Mouse (Mus musculus) limb, embryonic 11.5 days (tissue): ENCODE measurements around the gene Gpd1. TPM values are rescaled to one million over a fixed set of nuclear protein-coding genes. Genes with fewer than 3 reads are reported as not detected.
"Not testable (repeated sequence)": the region's sequence is repeated elsewhere in the genome, so short reads cannot be mapped to it uniquely, and the experiment has no call there.

Source experiments
- ATAC-seq: fragments of 200-750 bp; cut with Nextera tagmentation; 2 replicates; pipeline ENCODE4 v1.8.0; 2017; ENCODE audit warnings: low read depth; ENCODE audit not compliant: insufficient number of reproducible peaks, low FRiP score, low TSS enrichment
- DNase-seq: peaks from one replicate; pipeline ENCODE4 v3.0.0-alpha.2; 2015; ENCODE audit warnings: low spot score
- H3K27ac ChIP-seq: fragments of 300-500 bp; sonication (generic); replicated peaks from 2 replicates; pipeline ENCODE4 v1.5.1; 2014; ENCODE audit warnings: low read depth, mild to moderate bottlenecking, low read length
- H3K27me3 ChIP-seq: fragments of 300-500 bp; sonication (generic); 2 replicates; pipeline ENCODE4 v1.6.1; 2014; ENCODE audit warnings: mild to moderate bottlenecking, low read length, mixed read lengths; ENCODE audit not compliant: control insufficient read depth, insufficient read depth
- H3K36me3 ChIP-seq: fragments of 300-500 bp; sonication (generic); 2 replicates; pipeline ENCODE4 v1.6.1; 2014; ENCODE audit warnings: mild to moderate bottlenecking, low read length, moderate library complexity, mixed read lengths; ENCODE audit not compliant: control insufficient read depth, insufficient read depth
- H3K4me1 ChIP-seq: fragments of 300-500 bp; sonication (generic); 2 replicates; pipeline ENCODE4 v1.6.1; 2014; ENCODE audit warnings: low read length, mixed read lengths; ENCODE audit not compliant: control insufficient read depth, insufficient read depth
- H3K4me2 ChIP-seq: fragments of 300-500 bp; sonication (generic); 2 replicates; pipeline ENCODE4 v1.6.1; 2014; ENCODE audit warnings: low read depth, mild to moderate bottlenecking, moderate library complexity; ENCODE audit not compliant: severe bottlenecking
- H3K4me3 ChIP-seq: fragments of 300-500 bp; sonication (generic); 2 replicates; pipeline ENCODE4 v1.5.1; 2014; ENCODE audit warnings: low read depth, low read length
- H3K9ac ChIP-seq: fragments of 300-500 bp; sonication (generic); 2 replicates; pipeline ENCODE4 v1.6.1; 2014; ENCODE audit warnings: mild to moderate bottlenecking, low read length
- H3K9me3 ChIP-seq: fragments of 300-500 bp; sonication (generic); 2 replicates; pipeline ENCODE4 v1.6.1; 2016; ENCODE audit warnings: low read length; ENCODE audit not compliant: control insufficient read depth
- WGBS: fragments of 180-500 bp; shearing (Covaris S2); extraction: QIAGEN DNeasy Blood & Tissue Kit; methylation state at CpG from one replicate; pipeline ENCODE4 v1.1.7; 2014; 5-methylcytosine and 5-hydroxymethylcytosine counted together
- polyA plus RNA-seq: library from polyadenylated mRNA; unstranded; fragments of >200 nt; fragmentation: Nextera tagmentation; extraction: Ambion mirVana; gene quantifications from 2 replicates; pipeline ENCODE4 v1.2.1, GENCODE M21; 2014

The Gpd1 gene
- polyA plus RNA-seq, 1 experiment from 2014 or later: 0.27 TPM

DNA sequence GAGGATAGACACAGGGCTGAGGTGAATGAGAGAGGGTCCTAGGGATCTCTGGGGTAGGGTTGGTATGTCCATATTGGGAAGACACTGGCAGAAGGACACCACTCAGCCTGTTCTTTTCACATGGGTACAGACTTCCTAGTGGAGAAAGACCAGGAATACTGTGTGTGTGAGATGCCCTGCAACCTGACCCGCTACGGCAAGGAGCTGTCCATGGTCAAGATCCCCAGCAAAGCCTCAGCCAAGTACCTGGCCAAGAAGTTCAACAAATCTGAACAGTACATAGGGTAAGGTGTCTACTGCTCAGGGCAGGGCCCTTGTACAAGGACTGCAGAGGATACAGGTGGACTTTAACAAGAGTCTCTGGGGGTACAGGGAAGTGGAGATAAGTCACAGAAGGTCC is 20.0 kb upstream of the Gpd1 start:
- no peak overlapping the region for H3K4me3 ChIP-seq
- no peaks in the 10 kb centered on the region for H3K36me3 ChIP-seq
- H3K9ac ChIP-seq: no peak overlapping the region
- H3K4me1 ChIP-seq: 0 out of 2 replicates have a peak, but pooled peaks cover 3% of the 10 kb centered on the region
- no peak overlapping the region for H3K4me2 ChIP-seq
- peaks cover 4% of the 10 kb centered on the region; the same call in 1 of the 2 replicates for H3K27me3 ChIP-seq
- H3K9me3 ChIP-seq: no peaks in the 10 kb centered on the region
- WGBS: 29% methylated on average over 2 of the region's 2 CpGs
- peak; percentile 51 for DNase-seq
- no peak for ATAC-seq
- H3K27ac ChIP-seq: no peak overlapping the region

DNA sequence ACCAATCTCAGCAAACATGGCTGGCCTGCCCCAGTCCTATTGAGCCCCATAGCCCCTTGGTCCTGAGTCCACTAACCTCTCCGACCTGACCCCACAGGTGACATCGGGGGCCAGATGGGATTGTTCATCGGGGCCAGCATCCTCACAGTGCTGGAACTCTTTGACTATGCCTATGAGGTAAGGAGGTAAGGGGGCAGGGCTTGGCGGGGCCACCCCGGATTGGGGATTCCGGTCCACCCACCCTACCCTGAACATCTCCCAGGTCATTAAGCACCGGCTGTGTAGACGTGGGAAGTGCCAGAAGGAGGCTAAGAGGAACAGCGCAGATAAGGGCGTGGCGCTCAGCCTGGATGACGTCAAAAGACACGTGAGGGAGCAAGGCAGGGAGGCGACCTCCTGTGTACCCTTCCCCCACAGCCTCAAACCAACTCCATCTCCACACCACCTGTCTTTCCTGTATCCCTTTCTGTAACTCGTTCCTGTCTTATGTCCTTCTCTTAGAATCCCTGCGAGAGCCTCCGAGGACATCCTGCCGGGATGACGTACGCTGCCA is 18.7 kb upstream of the Gpd1 start:
- no peak overlapping the region for H3K27ac ChIP-seq
- no peaks in the 10 kb centered on the region for H3K9me3 ChIP-seq
- H3K27me3 ChIP-seq: peaks cover 4% of the 10 kb centered on the region; the same call in 1 of the 2 replicates
- H3K9ac ChIP-seq: no peak overlapping the region
- 32% methylated on average over 20 of the region's 20 CpGs for WGBS
- H3K36me3 ChIP-seq: peaks cover under 1% of the 10 kb centered on the region; the same call in 1 of the 2 replicates
- no peak overlapping the region for H3K4me3 ChIP-seq
- H3K4me2 ChIP-seq: no peak overlapping the region
- H3K4me1 ChIP-seq: peaks cover 11% of the 10 kb centered on the region
- ATAC-seq (no peak), DNase-seq (no peak)

DNA sequence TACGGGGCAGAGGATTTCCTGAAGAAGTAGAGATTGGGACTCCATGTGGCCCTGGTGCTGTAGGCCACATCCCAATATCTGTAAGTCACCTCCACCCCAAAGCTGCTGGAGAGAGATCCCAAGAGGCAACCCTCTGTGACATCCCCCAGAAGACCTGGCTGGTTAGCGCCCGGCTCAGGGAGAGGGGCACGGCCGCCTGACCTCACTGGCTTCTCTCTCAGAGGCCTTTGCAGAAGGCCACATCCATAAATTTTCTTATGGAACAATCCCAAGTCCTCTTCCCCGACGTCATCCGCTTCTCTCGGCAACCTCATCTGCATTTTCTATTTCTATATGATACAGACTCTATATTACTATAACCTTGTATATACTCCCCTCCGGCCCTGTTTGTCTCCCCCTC is 17.6 kb upstream of the Gpd1 start:
- ATAC-seq (no peak), DNase-seq (no peak)
- peaks cover 17% of the 10 kb centered on the region for H3K4me1 ChIP-seq
- peaks cover 4% of the 10 kb centered on the region; the same call in 1 of the 2 replicates for H3K27me3 ChIP-seq
- 83% methylated on average over 10 of the region's 10 CpGs for WGBS
- no peak overlapping the region for H3K9ac ChIP-seq
- H3K27ac ChIP-seq: no peak overlapping the region
- no peaks in the 10 kb centered on the region for H3K9me3 ChIP-seq
- H3K4me2 ChIP-seq: no peak overlapping the region
- no peak overlapping the region for H3K4me3 ChIP-seq
- H3K36me3 ChIP-seq: peaks cover 4% of the 10 kb centered on the region

DNA sequence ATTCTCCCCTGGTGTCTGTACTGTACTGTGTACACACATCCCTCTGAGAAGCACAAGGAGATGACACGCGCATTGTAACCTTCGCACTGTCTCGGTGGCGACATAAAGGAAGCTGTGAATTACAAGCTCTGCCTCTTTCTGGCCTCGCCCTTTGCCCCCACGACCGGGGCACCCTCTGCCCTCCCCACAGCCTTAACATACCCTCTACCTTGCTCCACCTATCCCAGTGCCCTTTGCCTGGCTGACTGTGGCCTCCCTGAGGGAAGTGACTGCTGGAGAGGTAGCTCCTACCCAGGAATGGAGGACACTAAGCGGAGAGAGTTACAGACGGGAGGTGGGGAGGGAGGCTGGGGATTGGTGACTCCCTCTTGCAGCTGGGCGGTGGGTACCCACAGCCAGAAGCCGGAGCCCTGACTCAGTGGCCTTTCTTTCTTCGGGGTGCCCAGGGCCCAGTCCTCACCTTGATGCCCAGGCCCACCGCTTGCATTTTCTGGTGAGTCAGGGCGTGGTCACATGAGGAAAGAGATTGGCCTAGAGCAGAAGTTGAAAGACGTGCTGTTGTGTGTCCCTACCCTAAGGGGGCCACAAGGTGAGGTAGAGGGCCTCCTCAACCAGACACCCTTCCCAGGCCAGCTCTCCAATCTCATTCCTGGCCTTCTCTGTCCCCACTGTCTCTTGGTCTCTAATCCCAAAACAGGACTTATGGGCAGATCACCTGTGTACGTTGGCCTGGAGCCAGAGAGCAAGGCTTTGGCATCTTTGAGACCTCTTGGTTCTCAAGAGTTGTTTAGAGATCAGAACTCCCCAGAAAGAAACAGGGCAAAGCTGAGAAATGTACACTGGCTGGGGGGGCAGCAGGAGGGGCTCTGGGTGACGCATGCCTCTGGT is 16.9 kb upstream of the Gpd1 start:
- Histone ChIP-seq H3K9ac (no peak overlapping the region), H3K36me3 (peaks cover 6% of the 10 kb centered on the region), H3K4me1 (peaks cover 18% of the 10 kb centered on the region), H3K4me3 (no peak overlapping the region), H3K27ac (no peak overlapping the region), H3K9me3 (no peaks in the 10 kb centered on the region), H3K4me2 (no peak overlapping the region), H3K27me3 (peaks cover 4% of the 10 kb centered on the region; the same call in 1 of the 2 replicates)
- no peak for DNase-seq
- ATAC-seq: no peak
- WGBS: 88% methylated on average over 18 of the region's 18 CpGs

DNA sequence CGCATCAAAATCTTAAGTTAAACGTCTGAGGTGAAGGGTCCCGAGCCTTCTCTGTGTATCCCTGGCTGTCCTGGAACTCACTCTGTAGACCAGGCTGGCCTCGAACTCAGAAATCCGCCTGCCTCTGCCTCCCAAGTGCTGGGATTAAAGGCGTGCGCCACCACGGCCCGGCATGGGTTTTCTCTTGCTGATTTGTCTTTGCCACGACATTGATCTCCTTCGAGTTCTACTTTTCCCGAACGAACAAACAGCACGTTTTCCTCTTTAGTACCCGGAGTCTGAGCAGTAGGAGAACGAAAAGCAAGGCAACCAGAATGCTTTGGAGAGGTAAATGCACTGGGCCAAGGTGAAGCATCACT is 15.7 kb upstream of the Gpd1 start:
- H3K9me3 ChIP-seq, ATAC-seq, DNase-seq, H3K9ac ChIP-seq, H3K27me3 ChIP-seq: not testable (repeated sequence)
- peak overlapping the region; percentile 74 for H3K4me3 ChIP-seq
- H3K4me2 ChIP-seq: peak overlapping the region; percentile 18; the same call in 1 of the 2 replicates
- peaks cover 18% of the 10 kb centered on the region for H3K4me1 ChIP-seq
- 50% methylated on average over 16 of the region's 16 CpGs for WGBS
- H3K36me3 ChIP-seq: peaks cover 10% of the 10 kb centered on the region
- peak overlapping the region; percentile 92; the same call in 1 of the 2 replicates for H3K27ac ChIP-seq

DNA sequence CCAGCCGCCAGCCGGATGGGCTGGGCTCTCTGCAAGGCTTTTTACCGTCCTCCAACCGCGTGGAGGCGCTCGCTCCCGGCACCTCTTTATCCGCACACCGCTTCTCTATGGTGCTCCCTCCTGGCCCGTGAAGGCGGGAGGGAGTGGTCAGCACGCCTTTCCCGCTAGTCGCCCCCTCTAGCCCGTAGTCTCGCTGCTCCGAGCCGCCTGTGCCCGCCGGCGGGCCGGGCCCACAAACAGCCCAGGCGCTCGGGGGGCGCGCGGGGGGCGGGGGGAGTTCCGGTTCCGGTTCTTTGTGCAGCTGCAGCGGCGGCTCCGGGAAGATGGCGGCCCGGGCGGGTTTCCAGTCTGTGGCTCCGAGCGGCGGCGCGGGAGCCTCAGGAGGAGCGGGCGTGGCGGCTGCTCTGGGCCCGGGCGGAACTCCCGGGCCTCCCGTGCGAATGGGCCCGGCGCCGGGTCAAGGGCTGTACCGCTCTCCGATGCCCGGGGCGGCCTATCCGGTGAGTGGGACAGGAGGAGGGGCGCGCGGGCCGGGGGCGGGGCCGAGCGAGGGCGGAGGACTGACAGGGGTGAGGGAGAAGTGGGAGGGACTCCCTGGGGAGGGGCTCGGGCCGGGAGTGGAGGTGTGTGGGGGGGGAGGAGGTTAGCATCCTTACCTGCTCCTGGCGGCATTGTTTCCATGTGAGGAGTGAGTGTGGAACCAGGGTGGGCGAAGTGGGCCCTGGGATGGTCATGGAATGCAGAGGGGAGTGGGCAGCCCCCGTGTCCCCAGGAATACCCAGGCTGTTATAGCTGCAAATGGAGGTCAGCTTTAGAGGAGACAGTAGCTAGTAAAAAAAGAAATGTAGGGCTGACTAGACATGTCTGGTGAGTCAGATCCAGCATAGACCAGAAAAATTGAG is 15.1 kb upstream of the Gpd1 start, which contains the start of gene Smarcd1:
TSS of gene Smarcd1 (plus strand) at position 131 of the 902 bp plus-strand sequence.
- H3K27ac ChIP-seq: peak within 1 kb of the TSS; percentile 92
- H3K27me3 ChIP-seq: no peaks in the 10 kb centered on the region; the same call in 1 of the 2 replicates
- H3K9ac ChIP-seq: peak within 1 kb of the TSS; percentile 97
- peaks cover 18% of the 10 kb centered on the region for H3K4me1 ChIP-seq
- peak within 1 kb of the TSS; percentile 84 for H3K4me2 ChIP-seq
- peaks cover 13% of the 10 kb centered on the region for H3K36me3 ChIP-seq
- peak; percentile 93 for ATAC-seq
- H3K9me3 ChIP-seq: no peaks in the 10 kb centered on the region
- WGBS: under 1% methylated on average over 71 of the region's 71 CpGs
- peak within 1 kb of the TSS; percentile 74 for H3K4me3 ChIP-seq
- DNase-seq: peak; percentile 98

DNA sequence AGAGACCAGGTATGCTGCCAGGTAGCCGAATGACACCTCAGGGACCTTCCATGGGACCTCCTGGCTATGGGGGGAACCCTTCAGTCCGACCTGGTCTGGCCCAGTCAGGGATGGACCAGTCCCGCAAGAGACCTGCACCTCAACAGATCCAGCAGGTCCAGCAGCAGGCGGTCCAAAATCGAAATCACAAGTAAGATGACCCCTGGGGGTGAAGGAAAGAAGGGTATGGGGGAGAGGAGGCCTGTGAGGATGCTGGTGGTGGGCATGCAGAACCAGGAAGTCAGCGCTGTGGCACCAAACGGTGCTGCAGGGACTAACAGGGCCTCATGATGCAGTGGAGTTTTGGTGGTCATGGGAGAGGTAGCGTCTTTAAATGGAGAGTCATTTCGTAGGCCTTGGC is 14.2 kb upstream of the Gpd1 start:
- peak overlapping the region; percentile 84 for H3K4me2 ChIP-seq
- H3K36me3 ChIP-seq: peaks cover 20% of the 10 kb centered on the region
- H3K27me3 ChIP-seq: no peaks in the 10 kb centered on the region
- no peak for DNase-seq
- no peaks in the 10 kb centered on the region for H3K9me3 ChIP-seq
- peak overlapping the region; percentile 97 for H3K9ac ChIP-seq
- H3K4me1 ChIP-seq: peaks cover 18% of the 10 kb centered on the region
- 70% methylated on average over 9 of the region's 9 CpGs for WGBS
- ATAC-seq: no peak
- H3K4me3 ChIP-seq: peak overlapping the region; percentile 74
- 0 out of 2 replicates have a peak overlapping the region, but pooled peaks have one; percentile 42 for H3K27ac ChIP-seq

DNA sequence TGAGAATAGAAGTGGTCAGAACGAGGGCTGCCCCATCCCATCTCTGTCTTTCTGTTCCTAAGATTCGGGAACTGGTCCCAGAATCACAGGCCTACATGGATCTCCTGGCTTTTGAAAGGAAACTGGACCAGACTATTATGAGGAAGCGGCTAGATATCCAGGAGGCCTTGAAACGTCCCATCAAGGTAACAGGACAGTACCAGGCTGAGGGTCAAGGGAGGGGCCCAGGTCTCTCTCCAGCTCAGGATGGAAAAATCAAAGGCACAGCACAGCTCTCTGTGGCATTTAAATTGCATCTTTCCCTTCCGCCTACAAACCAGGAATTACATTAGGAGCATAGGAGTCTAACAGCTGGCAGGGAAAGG is 13.7 kb upstream of the Gpd1 start:
- ATAC-seq (no peak), DNase-seq (no peak)
- no peaks in the 10 kb centered on the region for H3K27me3 ChIP-seq
- H3K4me2 ChIP-seq: no peak overlapping the region; the same call in 1 of the 2 replicates
- H3K4me3 ChIP-seq: no peak overlapping the region
- H3K9me3 ChIP-seq: no peaks in the 10 kb centered on the region
- H3K27ac ChIP-seq: no peak overlapping the region
- no peak overlapping the region for H3K9ac ChIP-seq
- H3K4me1 ChIP-seq: peaks cover 18% of the 10 kb centered on the region
- WGBS: 79% methylated on average over 5 of the region's 5 CpGs
- H3K36me3 ChIP-seq: peaks cover 22% of the 10 kb centered on the region
